Mouse (Mus musculus) midbrain, embryonic 13.5 days (tissue): ENCODE data around the gene Abraxas1. TPM values are rescaled to one million over a fixed set of nuclear protein-coding genes. Genes with fewer than 3 reads are reported as not detected.

Experiments
- ATAC-seq: fragments of 200-750 bp; cut with Nextera tagmentation; 2 replicates; pipeline ENCODE4 v1.8.0; 2017; ENCODE audit warnings: mild to moderate bottlenecking, moderate TSS enrichment, moderate library complexity
- H3K27ac ChIP-seq: fragments of 300-500 bp; sonication (generic); 2 replicates; pipeline ENCODE4 v1.5.1; 2015; ENCODE audit warnings: inconsistent platforms, mild to moderate bottlenecking, moderate library complexity
- H3K27me3 ChIP-seq: fragments of 300-500 bp; sonication (generic); 2 replicates; pipeline ENCODE4 v1.6.1; 2015; ENCODE audit warnings: mild to moderate bottlenecking, inconsistent platforms
- H3K36me3 ChIP-seq: fragments of 300-500 bp; sonication (generic); 2 replicates; pipeline ENCODE4 v1.6.1; 2015; ENCODE audit warnings: mild to moderate bottlenecking, inconsistent platforms
- H3K4me1 ChIP-seq: fragments of 300-500 bp; sonication (generic); replicated peaks from 2 replicates; pipeline ENCODE4 v1.6.1; 2015; ENCODE audit warnings: inconsistent platforms
- H3K4me2 ChIP-seq: fragments of 300-500 bp; sonication (generic); replicated peaks from 2 replicates; pipeline ENCODE4 v1.6.1; 2015; ENCODE audit warnings: moderate library complexity, mild to moderate bottlenecking, inconsistent platforms
- H3K4me3 ChIP-seq: fragments of 300-500 bp; sonication (generic); replicated peaks from 2 replicates; pipeline ENCODE4 v1.5.1; 2015; ENCODE audit warnings: mild to moderate bottlenecking, inconsistent platforms
- H3K9ac ChIP-seq: fragments of 300-500 bp; sonication (generic); replicated peaks from 2 replicates; pipeline ENCODE4 v1.6.1; 2015; ENCODE audit warnings: mild to moderate bottlenecking, inconsistent platforms
- H3K9me3 ChIP-seq: fragments of 300-500 bp; sonication (generic); 2 replicates; pipeline ENCODE4 v1.6.1; 2016; ENCODE audit warnings: mild to moderate bottlenecking, inconsistent platforms
- WGBS: fragments of 180-500 bp; shearing (Covaris S2); methylation state at CpG from one replicate; pipeline ENCODE4 v1.1.7; 2015; 5-methylcytosine and 5-hydroxymethylcytosine counted together
- polyA plus RNA-seq: library from polyadenylated mRNA; unstranded; fragments of >200 nt; fragmentation: Nextera tagmentation; extraction: Ambion mirVana; gene quantifications from 2 replicates; pipeline ENCODE4 v1.2.1, GENCODE M21; 2015

Gene Abraxas1
- 17.3 and 17.7 TPM in 2 replicates for polyA plus RNA-seq

DNA sequence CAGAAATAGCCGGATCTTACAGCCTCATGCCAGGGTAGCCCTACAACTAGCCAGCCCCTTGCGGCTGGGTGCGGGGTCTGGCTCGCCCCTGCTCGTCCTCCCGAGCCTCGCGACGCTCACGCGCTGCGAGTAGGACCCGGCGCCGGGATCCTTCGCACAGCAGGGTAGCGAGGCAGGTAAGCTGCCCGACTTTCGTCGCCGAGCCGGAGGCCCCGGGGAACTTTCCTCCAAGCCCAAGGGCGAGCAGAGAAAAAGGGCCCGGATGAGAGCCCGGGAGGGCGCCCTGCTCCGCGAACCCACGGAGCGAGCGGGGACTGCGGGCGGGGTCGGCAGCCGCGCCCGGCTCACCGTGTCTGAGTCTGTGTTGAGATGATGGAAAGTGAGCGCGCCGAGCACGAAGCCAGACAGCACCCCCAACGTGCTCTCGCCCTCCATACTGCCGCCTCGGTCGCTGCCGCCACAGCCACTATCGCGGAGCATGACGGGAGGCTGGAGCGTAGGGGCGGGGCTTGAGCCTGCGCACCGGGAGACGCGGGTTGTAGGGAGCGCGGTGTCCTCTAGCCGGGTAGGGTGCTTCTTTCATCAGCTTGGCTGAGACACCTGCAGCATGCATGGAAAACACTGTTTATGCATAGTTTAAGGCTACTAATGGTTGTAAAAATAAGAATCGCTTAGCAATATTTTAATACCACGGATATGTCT, at the start of gene Abraxas1:
Gene Abraxas1 (minus strand): TSS at position 483 of the 702 bp plus-strand sequence.
- Histone ChIP-seq H3K9me3 (no peaks in the 10 kb centered on the region), H3K4me3 (peak within 1 kb of the TSS; percentile 86), H3K4me1 (peaks cover 12% of the 10 kb centered on the region), H3K36me3 (peaks cover 5% of the 10 kb centered on the region), H3K9ac (peak within 1 kb of the TSS; percentile 94), H3K4me2 (peak within 1 kb of the TSS; percentile 84), H3K27ac (peak within 1 kb of the TSS; percentile 86), H3K27me3 (no peaks in the 10 kb centered on the region)
- under 1% methylated on average over 63 of the region's 63 CpGs for WGBS
- ATAC-seq: peak; percentile 98

GRCm38 (mm10) chr5:100869197-100869895, 48.6 kb upstream of the Abraxas1 start:
- no peaks in the 10 kb centered on the region for H3K4me1 ChIP-seq

GRCm38 (mm10) chr5:100866183-100866582, 45.4 kb upstream of the Abraxas1 start:
- Histone ChIP-seq H3K27me3 (no peaks in the 10 kb centered on the region), H3K4me2 (no peak overlapping the region), H3K9ac (no peak overlapping the region), H3K4me1 (no peaks in the 10 kb centered on the region), H3K36me3 (no peaks in the 10 kb centered on the region), H3K4me3 (no peak overlapping the region), H3K27ac (no peak overlapping the region), H3K9me3 (0 out of 2 replicates have a peak, but pooled peaks cover 3% of the 10 kb centered on the region)
- WGBS: 80% methylated on average over 2 of the region's 2 CpGs
- ATAC-seq: no peak

More at GRCm38 (mm10) chr5:100869197-100869895, 48.6 kb upstream of the Abraxas1 start:
- no peak for ATAC-seq
- Histone ChIP-seq H3K4me2 (no peak overlapping the region), H3K27me3 (no peaks in the 10 kb centered on the region), H3K9me3 (0 out of 2 replicates have a peak, but pooled peaks cover 3% of the 10 kb centered on the region), H3K36me3 (no peaks in the 10 kb centered on the region), H3K27ac (no peak overlapping the region), H3K9ac (no peak overlapping the region), H3K4me3 (no peak overlapping the region)
- 71% methylated on average over 4 of the region's 4 CpGs for WGBS

GRCm38 (mm10) chr5:100864438-100864837, 43.7 kb upstream of the Abraxas1 start:
- 92% methylated on average over 6 of the region's 6 CpGs for WGBS
- Histone ChIP-seq H3K27me3 (no peaks in the 10 kb centered on the region), H3K4me3 (no peak overlapping the region), H3K4me1 (no peaks in the 10 kb centered on the region), H3K27ac (no peak overlapping the region), H3K4me2 (no peak overlapping the region), H3K36me3 (no peaks in the 10 kb centered on the region), H3K9me3 (no peaks in the 10 kb centered on the region), H3K9ac (no peak overlapping the region)
- ATAC-seq: no peak

DNA sequence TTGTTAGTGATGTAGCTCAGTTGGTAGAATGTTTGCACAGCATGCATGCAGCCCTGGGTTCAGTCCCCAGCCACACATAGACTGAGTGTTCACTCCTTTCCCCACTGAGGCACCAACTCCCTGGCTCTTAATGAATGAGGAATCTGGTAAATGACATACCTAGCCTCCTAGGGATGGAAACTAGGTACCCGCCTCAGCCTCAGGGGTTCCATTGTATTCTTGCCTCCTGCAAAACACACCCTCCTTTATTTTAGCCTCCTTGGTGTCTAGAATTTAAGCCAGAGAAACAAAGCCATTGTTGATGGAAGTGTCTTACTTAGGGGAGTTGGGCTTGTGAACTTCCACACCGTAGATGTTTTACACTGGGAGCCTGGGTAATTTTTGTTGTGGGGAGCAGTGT, 42.3 kb upstream of the Abraxas1 start:
- no peaks in the 10 kb centered on the region for H3K27me3 ChIP-seq
- H3K4me2 ChIP-seq: no peak overlapping the region
- H3K27ac ChIP-seq: no peak overlapping the region
- no peaks in the 10 kb centered on the region for H3K9me3 ChIP-seq
- WGBS: 58% methylated on average over 2 of the region's 2 CpGs
- H3K4me1 ChIP-seq: no peaks in the 10 kb centered on the region
- H3K9ac ChIP-seq: no peak overlapping the region
- H3K36me3 ChIP-seq: no peaks in the 10 kb centered on the region
- H3K4me3 ChIP-seq: no peak overlapping the region
- ATAC-seq: no peak

DNA sequence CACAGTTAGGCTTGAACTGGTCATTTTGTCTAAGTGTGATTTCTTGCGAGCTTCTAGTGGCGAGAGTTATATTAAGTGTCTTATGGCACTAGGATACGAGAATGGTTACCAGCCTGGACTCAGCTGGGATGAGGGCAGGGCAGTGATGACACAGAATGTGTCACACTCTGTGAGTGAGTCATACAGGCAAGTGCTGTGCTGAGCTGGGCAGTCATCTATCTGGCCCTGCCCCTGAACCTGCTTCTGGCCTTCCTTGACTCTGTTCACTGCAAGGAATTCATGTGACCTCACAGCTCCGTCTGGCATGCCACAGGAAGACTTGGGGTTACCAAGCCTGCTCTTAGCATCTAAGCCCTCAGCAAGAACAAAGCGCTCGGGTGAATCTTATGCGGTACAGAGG, 41.0 kb upstream of the Abraxas1 start:
- Histone ChIP-seq H3K27me3 (no peaks in the 10 kb centered on the region), H3K4me3 (no peak overlapping the region), H3K9ac (no peak overlapping the region), H3K27ac (no peak overlapping the region), H3K36me3 (no peaks in the 10 kb centered on the region), H3K9me3 (no peaks in the 10 kb centered on the region), H3K4me1 (no peaks in the 10 kb centered on the region), H3K4me2 (no peak overlapping the region)
- ATAC-seq: no peak
- WGBS: 84% methylated on average over 7 of the region's 7 CpGs

- 68% methylated on average over 4 of the region's 4 CpGs for WGBS
- no peaks in the 10 kb centered on the region for H3K9me3 ChIP-seq
- no peaks in the 10 kb centered on the region for H3K4me1 ChIP-seq
- H3K9ac ChIP-seq: no peak overlapping the region
- no peak for ATAC-seq
- no peaks in the 10 kb centered on the region for H3K36me3 ChIP-seq
- no peak overlapping the region for H3K4me2 ChIP-seq
- H3K27me3 ChIP-seq: no peaks in the 10 kb centered on the region
- no peak overlapping the region for H3K4me3 ChIP-seq
- no peak overlapping the region for H3K27ac ChIP-seq
Measured at GRCm38 (mm10) chr5:100861140-100861539, 40.4 kb upstream of the Abraxas1 start.

DNA sequence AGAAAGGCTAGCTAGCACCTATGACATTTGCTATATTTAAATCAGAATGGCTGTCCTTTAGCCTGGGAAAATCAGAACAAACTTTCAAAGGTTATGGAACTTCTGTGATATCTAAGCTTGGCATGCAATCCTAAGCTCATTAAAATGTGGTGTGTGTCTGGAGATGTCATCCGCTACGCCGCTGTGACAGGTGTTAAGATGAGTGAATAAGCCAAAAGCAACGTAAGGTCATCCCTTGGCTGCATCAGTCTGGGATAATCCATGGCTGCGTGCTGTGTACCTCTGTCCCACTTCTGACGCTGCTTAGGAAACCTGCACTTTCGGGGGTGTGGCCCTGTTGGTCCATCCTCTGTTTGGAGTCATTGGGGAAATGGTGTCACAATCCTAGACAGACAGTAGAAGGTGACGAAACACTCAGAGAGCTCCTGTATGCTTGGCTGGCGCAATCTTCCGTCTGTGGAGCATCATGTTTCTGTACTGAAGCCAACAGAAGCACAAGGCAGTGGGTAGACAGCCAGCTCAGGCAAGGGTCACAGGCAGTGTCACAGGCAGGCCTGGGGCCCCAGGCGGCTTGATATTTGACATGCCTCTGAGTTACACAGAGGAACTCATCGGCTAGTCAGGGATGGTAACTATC, 39.8 kb upstream of the Abraxas1 start:
- H3K4me3 ChIP-seq: no peak overlapping the region
- H3K4me2 ChIP-seq: no peak overlapping the region
- no peaks in the 10 kb centered on the region for H3K4me1 ChIP-seq
- no peaks in the 10 kb centered on the region for H3K36me3 ChIP-seq
- no peak overlapping the region for H3K9ac ChIP-seq
- 88% methylated on average over 12 of the region's 12 CpGs for WGBS
- H3K27me3 ChIP-seq: no peaks in the 10 kb centered on the region
- H3K9me3 ChIP-seq: no peaks in the 10 kb centered on the region
- no peak for ATAC-seq
- no peak overlapping the region for H3K27ac ChIP-seq

GRCm38 (mm10) chr5:100856552-100856951, 35.8 kb upstream of the Abraxas1 start:
- H3K9ac ChIP-seq: no peak overlapping the region
- H3K9me3 ChIP-seq: no peaks in the 10 kb centered on the region
- no peaks in the 10 kb centered on the region for H3K36me3 ChIP-seq
- no peak for ATAC-seq
- WGBS: 86% methylated on average over 3 of the region's 3 CpGs
- H3K4me3 ChIP-seq: no peak overlapping the region
- no peak overlapping the region for H3K27ac ChIP-seq
- H3K4me1 ChIP-seq: no peaks in the 10 kb centered on the region
- H3K27me3 ChIP-seq: no peaks in the 10 kb centered on the region
- H3K4me2 ChIP-seq: no peak overlapping the region

GRCm38 (mm10) chr5:100853963-100854362, 33.2 kb upstream of the Abraxas1 start:
- no peak overlapping the region for H3K9ac ChIP-seq
- H3K27ac ChIP-seq: no peak overlapping the region
- H3K4me1 ChIP-seq: no peaks in the 10 kb centered on the region
- no peak overlapping the region for H3K4me3 ChIP-seq
- 94% methylated on average over 4 of the region's 4 CpGs for WGBS
- no peaks in the 10 kb centered on the region for H3K36me3 ChIP-seq
- H3K9me3 ChIP-seq: no peaks in the 10 kb centered on the region
- H3K27me3 ChIP-seq: no peaks in the 10 kb centered on the region
- no peak overlapping the region for H3K4me2 ChIP-seq
- no peak for ATAC-seq

DNA sequence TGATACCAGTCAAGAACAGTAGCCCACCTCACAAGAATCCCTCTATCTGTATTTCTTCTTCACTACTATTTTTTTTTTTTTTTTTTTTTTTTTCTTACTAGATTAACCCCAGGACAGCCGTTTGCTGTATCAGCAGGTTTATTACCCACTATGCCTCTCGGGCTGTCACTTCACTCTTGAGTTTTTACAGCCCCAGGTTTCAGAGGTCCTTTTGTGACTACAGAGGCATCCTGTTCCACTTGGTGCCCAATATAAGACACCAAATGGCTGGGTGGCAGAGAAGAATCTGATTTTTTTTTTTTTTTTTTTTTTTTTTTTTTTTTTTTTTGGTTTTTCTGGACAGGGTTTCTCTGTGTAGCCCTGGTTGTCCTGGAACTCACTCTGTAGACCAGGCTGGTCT, 26.4 kb upstream of the Abraxas1 start:
- ATAC-seq: no peak
- peaks cover 52% of the 10 kb centered on the region for H3K27me3 ChIP-seq
- peaks cover 20% of the 10 kb centered on the region for H3K4me1 ChIP-seq
- peak overlapping the region; percentile 56; the same call in 1 of the 2 replicates for H3K4me3 ChIP-seq
- H3K9me3 ChIP-seq: peaks cover 4% of the 10 kb centered on the region; the same call in 1 of the 2 replicates
- no peaks in the 10 kb centered on the region for H3K36me3 ChIP-seq
- peak overlapping the region; percentile 98 for H3K4me2 ChIP-seq
- H3K27ac ChIP-seq: no peak overlapping the region
- no peak overlapping the region for H3K9ac ChIP-seq
- WGBS: 9% methylated on average over 2 of the region's 2 CpGs

DNA sequence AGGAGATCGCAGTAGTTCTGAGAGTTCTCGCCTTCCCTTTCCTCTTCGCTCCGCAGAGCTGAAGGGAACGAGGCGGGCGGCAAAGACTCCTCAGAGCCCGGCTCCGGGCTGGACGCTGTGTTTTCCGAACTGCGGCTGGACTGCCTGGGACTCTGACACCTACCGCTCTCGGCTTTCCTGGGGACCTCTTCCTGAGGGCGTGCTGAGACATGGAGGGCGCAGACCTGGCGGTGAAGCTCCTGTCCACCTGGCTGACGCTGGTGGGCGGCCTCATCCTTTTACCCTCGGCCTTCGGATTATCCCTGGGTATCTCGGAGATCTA, 25.8 kb upstream of the Abraxas1 start:
- H3K27me3 ChIP-seq: peaks cover 52% of the 10 kb centered on the region
- under 1% methylated on average over 22 of the region's 22 CpGs for WGBS

More for the DNA sequence above, 25.8 kb upstream of the Abraxas1 start:
- Histone ChIP-seq H3K9me3 (peaks cover 9% of the 10 kb centered on the region), H3K36me3 (no peaks in the 10 kb centered on the region), H3K27ac (no peak overlapping the region), H3K4me1 (peaks cover 20% of the 10 kb centered on the region), H3K4me3 (peak overlapping the region; percentile 56), H3K9ac (peak overlapping the region; percentile 62), H3K4me2 (peak overlapping the region; percentile 98)
- ATAC-seq: peak; percentile 17; the same call in 1 of the 2 replicates
